Mouse (Mus musculus) c-Kit-positive CD71-positive TER-119-positive erythroid progenitor cells, embryonic 14.5 days (primary cell): ENCODE data around the gene Camkv.

Experiments
- DNase-seq: peaks from one replicate; pipeline ENCODE4 v3.0.0-alpha.2; 2013; ENCODE audit warnings: low spot score

Camkv gene

GRCm38 (mm10) chr9:107923956-107924355 is 11.5 kb upstream of the Camkv start:
- DNase-seq, result no peak

GRCm38 (mm10) chr9:107925251-107925650 is 10.2 kb upstream of the Camkv start:
- DNase-seq, result no peak

GRCm38 (mm10) chr9:107926920-107927420 is 8.5 kb upstream of the Camkv start:
- DNase-seq, result no peak

- no peak for DNase-seq
These were observed 7.7 kb upstream of the Camkv start for GRCm38 (mm10) chr9:107927749-107928148.

- no peak for DNase-seq
These were observed 7.3 kb upstream of the Camkv start, which contains the start of gene Actl11 for GRCm38 (mm10) chr9:107928169-107928568. Actl11 (plus strand) TSS chr9:107928469.

- no peak for DNase-seq
These were observed 3.3 kb upstream of the Camkv start for GRCm38 (mm10) chr9:107932221-107932620.

GRCm38 (mm10) chr9:107934146-107934545 is 1.3 kb upstream of the Camkv start:
- DNase-seq, result no peak

- no peak for DNase-seq
These were observed 328 bp downstream of the Camkv start for GRCm38 (mm10) chr9:107935790-107936214.

GRCm38 (mm10) chr9:107936215-107936822 is 845 bp downstream of the Camkv start:
- DNase-seq, result no peak

- DNase-seq, result no peak
These were observed 1.4 kb downstream of the Camkv start for GRCm38 (mm10) chr9:107936831-107937230.

GRCm38 (mm10) chr9:107947241-107948194 is 12.0 kb downstream of the Camkv start:
- no peak for DNase-seq

- no peak for DNase-seq
These were observed 13.9 kb downstream of the Camkv start for GRCm38 (mm10) chr9:107949184-107949921.

GRCm38 (mm10) chr9:107949922-107950235 is 14.4 kb downstream of the Camkv start, which contains the start of gene Traip:
Traip (plus strand) TSS chr9:107950136.
- no peak for DNase-seq

- peak; percentile 90 for DNase-seq
These were observed 15.2 kb downstream of the Camkv start for GRCm38 (mm10) chr9:107950460-107951355.

- no peak for DNase-seq
These were observed 20.3 kb downstream of the Camkv start for GRCm38 (mm10) chr9:107955613-107956289.

GRCm38 (mm10) chr9:107957141-107957540 is 21.7 kb downstream of the Camkv start:
- DNase-seq, result no peak

- no peak for DNase-seq
These were observed 24.4 kb downstream of the Camkv start for GRCm38 (mm10) chr9:107959896-107960295.

- DNase-seq, result no peak
These were observed 25.5 kb downstream of the Camkv start for GRCm38 (mm10) chr9:107960928-107961327.

GRCm38 (mm10) chr9:107961351-107961762 is 25.9 kb downstream of the Camkv start:
- no peak for DNase-seq

GRCm38 (mm10) chr9:107961881-107962280 is 26.4 kb downstream of the Camkv start:
- DNase-seq, result no peak

- DNase-seq, result no peak
These were observed 27.4 kb downstream of the Camkv start for GRCm38 (mm10) chr9:107962916-107963315.
